Mouse (Mus musculus): Measurements from ENCODE around the gene Ttc39b. TPM values are rescaled to one million over a fixed set of nuclear protein-coding genes. Genes with fewer than 3 reads are reported as not detected.
A peak's percentile ranks its signal among the peaks of the same experiment; 100 is the strongest.

Ttc39b gene
- polyA plus RNA-seq, 2 experiments = 0.60 to 2.1 TPM

DNA sequence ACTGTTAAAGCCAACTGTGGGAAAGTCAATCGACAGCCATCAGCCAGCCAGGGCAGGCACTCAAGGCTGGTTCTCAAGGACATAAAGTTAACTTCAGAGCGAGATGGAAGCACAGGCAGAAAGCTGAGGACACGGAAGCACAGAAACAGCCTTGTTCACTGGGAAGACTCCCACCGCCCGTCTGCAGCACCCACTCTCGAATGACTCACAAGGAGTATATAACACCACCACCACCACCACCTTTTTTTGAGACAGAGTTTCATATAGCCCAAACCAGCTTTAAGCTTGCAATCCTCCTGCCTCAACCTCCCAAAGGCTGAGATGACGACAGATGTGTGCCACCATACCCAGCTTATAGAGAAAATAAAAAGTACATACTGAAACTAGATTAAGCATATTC lies 44.8 kb downstream of the Ttc39b start:
- Histone ChIP-seq H3K4me3 (ENCODE audit: insufficient read depth in 1 of 2, low read depth in 2 of 2, low read length in 2 of 2) (no peak overlapping the region), H3K9me3 (ENCODE audit: control insufficient read depth, low read length) (no peaks in the 10 kb centered on the region), H3K36me3 (replicated peaks; ENCODE audit: control insufficient read depth, insufficient read depth, low read depth) (no peaks in the 10 kb centered on the region), H3K4me1 (replicated peaks; ENCODE audit: control insufficient read depth in 2 of 2, insufficient read depth in 2 of 2, low read length in 1 of 2) (peaks cover 0 to 7% of the 10 kb centered on the region in 2 experiments; a peak in 2 of 4 replicates), H3K27me3 (ENCODE audit: control insufficient read depth, insufficient read depth, low read length) (no peaks in the 10 kb centered on the region), H3K4me2 (ENCODE audit: low read depth) (no peak overlapping the region), H3K9ac (replicated peaks) (no peak overlapping the region), H3K27ac (no peak overlapping the region)
- 78% methylated on average over 7 of the region's 7 CpGs for WGBS (ENCODE audit: insufficient replicate concordance)
- ATAC-seq (ENCODE audit: insufficient read depth) (no peak), DNase-seq (ENCODE audit: low read depth in 3 of 3, low spot score in 3 of 3) (no peak)
- TF ChIP-seq EP300 (IDR thresholded peaks at IDR 0.05; ENCODE audit: low read depth) (no peak), CTCF (IDR thresholded peaks at IDR 0.05; ENCODE audit: low read depth) (no peak)

DNA sequence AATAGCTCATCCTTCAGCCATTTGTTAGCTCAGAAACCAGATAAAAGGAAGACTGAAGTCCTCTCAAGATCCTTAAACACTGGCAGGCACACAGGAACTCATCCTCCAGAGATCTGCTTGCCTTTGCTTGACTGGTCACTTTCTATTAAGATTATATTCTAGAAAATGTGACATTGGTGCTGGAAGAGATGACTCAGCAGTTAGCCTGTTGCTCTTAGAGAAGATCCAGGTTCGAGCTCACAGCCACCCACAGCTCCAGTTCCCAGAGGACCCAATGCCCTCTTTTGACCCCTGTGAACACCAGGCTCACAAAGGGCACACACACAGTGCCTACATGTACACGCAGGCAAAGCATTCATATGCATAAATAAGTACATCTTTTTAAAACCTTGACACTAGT lies 49.8 kb downstream of the Ttc39b start:
- Histone ChIP-seq H3K36me3 (replicated peaks; ENCODE audit: control insufficient read depth, insufficient read depth, low read depth) (no peaks in the 10 kb centered on the region), H3K9me3 (ENCODE audit: control insufficient read depth, low read length) (no peaks in the 10 kb centered on the region), H3K27me3 (ENCODE audit: control insufficient read depth, insufficient read depth, low read length) (no peaks in the 10 kb centered on the region), H3K4me3 (ENCODE audit: insufficient read depth in 1 of 2, low read depth in 2 of 2, low read length in 2 of 2) (no peak overlapping the region), H3K9ac (replicated peaks) (no peak overlapping the region), H3K4me2 (ENCODE audit: low read depth) (peak overlapping the region; percentile 64), H3K4me1 (replicated peaks; ENCODE audit: control insufficient read depth in 2 of 2, insufficient read depth in 2 of 2, low read length in 1 of 2) (peaks cover 0 to 14% of the 10 kb centered on the region in 2 experiments; a peak in 2 of 4 replicates), H3K27ac (no peak overlapping the region)
- TF ChIP-seq EP300 (IDR thresholded peaks at IDR 0.05; ENCODE audit: low read depth) (no peak), CTCF (IDR thresholded peaks at IDR 0.05; ENCODE audit: low read depth) (no peak)
- 23% methylated on average over 2 of the region's 2 CpGs for WGBS (ENCODE audit: insufficient replicate concordance)
- no peak for DNase-seq (ENCODE audit: low read depth in 3 of 3, low spot score in 3 of 3)
- no peak for ATAC-seq (ENCODE audit: insufficient read depth)

DNA sequence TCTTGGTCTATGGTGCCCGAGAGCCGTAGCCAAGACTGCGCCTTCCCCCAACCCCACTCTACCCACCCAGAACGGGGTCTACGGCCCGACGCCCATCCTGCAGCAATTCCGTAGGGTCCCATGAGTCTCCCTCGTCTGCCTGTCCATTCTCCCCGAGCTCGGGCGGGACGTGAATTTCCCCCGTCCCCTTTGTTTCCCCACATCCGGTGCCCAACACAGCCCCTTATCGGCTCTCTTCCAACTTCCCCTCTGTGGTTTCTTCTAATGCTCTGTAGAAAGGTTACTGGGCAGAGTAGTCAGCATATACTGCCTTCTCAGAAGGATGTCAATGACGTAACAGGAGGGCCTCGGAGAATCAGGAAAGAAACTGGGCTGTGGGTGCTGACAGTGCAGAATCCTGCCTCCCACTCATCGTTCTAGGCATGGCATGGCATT lies 50.4 kb downstream of the Ttc39b start:
- H3K4me2 ChIP-seq (ENCODE audit: low read depth) = peak overlapping the region; percentile 64
- no peaks in the 10 kb centered on the region for H3K9me3 ChIP-seq (ENCODE audit: control insufficient read depth, low read length)
- DNase-seq (ENCODE audit: low read depth in 3 of 3, low spot score in 3 of 3) (peak; percentile 36 to 53 (median 36)), ATAC-seq (ENCODE audit: insufficient read depth) (peak; percentile 83)
- H3K4me3 ChIP-seq (ENCODE audit: insufficient read depth in 1 of 2, low read depth in 2 of 2, low read length in 2 of 2) = peak overlapping the region in 1 of 2 experiments; percentile 37; a peak in 3 of 4 replicates
- TF ChIP-seq EP300 (IDR thresholded peaks at IDR 0.05; ENCODE audit: low read depth) = no peak
- TF ChIP-seq CTCF (IDR thresholded peaks at IDR 0.05; ENCODE audit: low read depth) = no peak
- no peaks in the 10 kb centered on the region for H3K36me3 ChIP-seq (replicated peaks; ENCODE audit: control insufficient read depth, insufficient read depth, low read depth)
- H3K9ac ChIP-seq (replicated peaks) = peak overlapping the region; percentile 5
- no peak overlapping the region for H3K27ac ChIP-seq
- H3K27me3 ChIP-seq (ENCODE audit: control insufficient read depth, insufficient read depth, low read length) = no peaks in the 10 kb centered on the region
- peaks cover 0 to 14% of the 10 kb centered on the region in 2 experiments; a peak in 2 of 4 replicates for H3K4me1 ChIP-seq (replicated peaks; ENCODE audit: control insufficient read depth in 2 of 2, insufficient read depth in 2 of 2, low read length in 1 of 2)
- WGBS (ENCODE audit: insufficient replicate concordance) = 6% methylated on average over 19 of the region's 19 CpGs

DNA sequence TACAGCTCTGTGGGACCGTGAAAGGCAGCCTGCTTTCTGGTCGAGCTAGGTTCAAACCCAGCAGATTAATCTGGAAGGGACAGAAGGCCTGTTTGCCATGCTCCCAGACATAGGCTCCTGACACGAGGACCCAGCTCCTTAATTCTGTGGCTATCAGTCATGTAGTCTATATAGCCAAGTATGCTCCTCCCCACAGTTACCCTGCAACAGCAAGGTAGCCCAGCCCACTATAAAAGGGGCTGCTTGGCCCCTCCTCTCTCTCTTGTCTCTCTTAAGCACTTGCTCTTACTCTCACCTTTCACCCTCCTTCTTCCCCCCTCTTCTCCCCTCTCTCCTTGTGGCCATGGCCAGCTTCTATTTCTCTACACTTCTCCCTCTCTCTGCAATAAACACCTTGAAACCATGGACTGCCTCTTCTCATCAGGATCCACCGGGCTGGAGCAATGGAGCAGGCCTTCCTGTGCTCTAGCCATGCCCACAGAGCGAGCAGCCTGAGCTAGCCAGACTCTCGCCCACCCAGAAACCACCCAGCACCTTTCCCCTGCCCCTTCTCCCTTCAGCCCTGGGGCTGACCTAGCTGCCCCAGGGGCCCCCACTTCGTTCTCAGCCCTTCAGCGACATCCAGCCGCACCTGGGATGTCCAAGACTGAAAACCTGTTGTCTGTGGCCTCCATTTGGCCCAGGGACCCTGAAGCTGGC lies 51.0 kb downstream of the Ttc39b start:
- DNase-seq (ENCODE audit: low read depth in 3 of 3, low spot score in 3 of 3) (no peak), ATAC-seq (ENCODE audit: insufficient read depth) (peak; percentile 50; the same call in 1 of the 2 replicates)
- Histone ChIP-seq H3K4me1 (replicated peaks; ENCODE audit: control insufficient read depth in 2 of 2, insufficient read depth in 2 of 2, low read length in 1 of 2) (peaks cover 0 to 14% of the 10 kb centered on the region in 2 experiments; a peak in 2 of 4 replicates), H3K4me2 (ENCODE audit: low read depth) (peak overlapping the region; percentile 64), H3K4me3 (ENCODE audit: insufficient read depth in 1 of 2, low read depth in 2 of 2, low read length in 2 of 2) (peak overlapping the region in 1 of 2 experiments; percentile 37; a peak in 2 of 4 replicates), H3K36me3 (replicated peaks; ENCODE audit: control insufficient read depth, insufficient read depth, low read depth) (no peaks in the 10 kb centered on the region), H3K27ac (no peak overlapping the region), H3K27me3 (ENCODE audit: control insufficient read depth, insufficient read depth, low read length) (no peaks in the 10 kb centered on the region), H3K9ac (replicated peaks) (peak overlapping the region; percentile 5; the same call in 1 of the 2 replicates), H3K9me3 (ENCODE audit: control insufficient read depth, low read length) (no peaks in the 10 kb centered on the region)
- 19% methylated on average over 9 of the region's 9 CpGs for WGBS (ENCODE audit: insufficient replicate concordance)
- no peak for TF ChIP-seq CTCF (IDR thresholded peaks at IDR 0.05; ENCODE audit: low read depth)
- TF ChIP-seq EP300 (IDR thresholded peaks at IDR 0.05; ENCODE audit: low read depth) = no peak

DNA sequence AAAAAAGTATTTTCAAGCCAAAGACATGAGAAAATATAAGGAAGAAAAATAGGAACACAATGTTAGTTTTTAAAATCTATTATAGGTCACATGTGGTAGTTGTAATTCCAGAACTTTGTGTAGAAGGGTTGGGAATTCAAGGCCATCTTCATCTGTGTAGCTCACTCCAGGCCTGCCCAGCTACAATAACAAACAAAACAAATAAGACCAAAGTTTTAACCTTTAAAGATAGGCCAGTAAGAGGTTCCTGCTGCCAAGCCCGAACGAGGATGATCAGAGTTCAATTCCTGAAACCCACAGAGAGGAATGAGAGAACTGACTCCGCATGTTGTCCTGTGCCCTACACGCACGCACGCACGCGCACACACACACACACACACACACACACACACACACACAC lies 53.6 kb downstream of the Ttc39b start:
- DNase-seq (ENCODE audit: low read depth in 3 of 3, low spot score in 3 of 3) (no peak), ATAC-seq (ENCODE audit: insufficient read depth) (no peak)
- 87% methylated on average over 8 of the region's 8 CpGs for WGBS (ENCODE audit: insufficient replicate concordance)
- Histone ChIP-seq H3K4me2 (ENCODE audit: low read depth) (no peak overlapping the region), H3K4me1 (replicated peaks; ENCODE audit: control insufficient read depth in 2 of 2, insufficient read depth in 2 of 2, low read length in 1 of 2) (peaks cover 0 to 12% of the 10 kb centered on the region in 2 experiments; a peak in 2 of 4 replicates), H3K9me3 (ENCODE audit: control insufficient read depth, low read length) (no peaks in the 10 kb centered on the region), H3K9ac (replicated peaks) (no peak overlapping the region), H3K27ac (no peak overlapping the region), H3K4me3 (ENCODE audit: insufficient read depth in 1 of 2, low read depth in 2 of 2, low read length in 2 of 2) (no peak overlapping the region), H3K27me3 (ENCODE audit: control insufficient read depth, insufficient read depth, low read length) (no peaks in the 10 kb centered on the region), H3K36me3 (replicated peaks; ENCODE audit: control insufficient read depth, insufficient read depth, low read depth) (no peaks in the 10 kb centered on the region)
- no peak for TF ChIP-seq EP300 (IDR thresholded peaks at IDR 0.05; ENCODE audit: low read depth)
- no peak for TF ChIP-seq CTCF (IDR thresholded peaks at IDR 0.05; ENCODE audit: low read depth)

Measured in liver, embryonic 14.5 days (tissue).